Mouse (Mus musculus) A20 (cell line): ENCODE measurements around the gene Cox15.

ENCODE experiments used
- DNase-seq: peaks from one replicate; pipeline ENCODE4 v3.0.0-alpha.2; 2011; ENCODE audit warnings: low read depth, low spot score

Cox15 gene

GRCm38 (mm10) chr19:43708206-43708605, 44.6 kb downstream of the Cox15 start:
- DNase-seq = no peak

GRCm38 (mm10) chr19:43704787-43705497, 47.9 kb downstream of the Cox15 start:
- no peak for DNase-seq

- no peak for DNase-seq
These were observed 48.6 kb downstream of the Cox15 start for GRCm38 (mm10) chr19:43704211-43704610.

GRCm38 (mm10) chr19:43699763-43700155, 53.0 kb downstream of the Cox15 start:
- no peak for DNase-seq

- DNase-seq = no peak
These were observed 53.6 kb downstream of the Cox15 start for GRCm38 (mm10) chr19:43699021-43699762.

- no peak for DNase-seq
These were observed 55.0 kb downstream of the Cox15 start for GRCm38 (mm10) chr19:43697666-43698370.

- DNase-seq = peak; percentile 85
These were observed 57.3 kb downstream of the Cox15 start for GRCm38 (mm10) chr19:43695514-43695964.

- DNase-seq = no peak
These were observed 60.0 kb downstream of the Cox15 start for GRCm38 (mm10) chr19:43692815-43693214.

GRCm38 (mm10) chr19:43689419-43690246, 63.2 kb downstream of the Cox15 start, which contains the start of gene Entpd7:
Entpd7 (plus strand) TSS chr19:43689672.
- peak; percentile 96 for DNase-seq
